Mouse (Mus musculus) brain, adult 2 months (tissue): ENCODE measurements at regions not wholly inside any gene's neighbourhood (a gene's known extent, or its start where the extent isn't known, plus 50 kb on each side); places are given as distances from the start of the nearest gene placed in this dataset.
A peak's percentile ranks its signal among the peaks of the same experiment; 100 is the strongest.

Experiments
- DNase-seq: peaks from one replicate; pipeline ENCODE4 v3.0.0; 2011; ENCODE audit warnings: low read depth, low spot score

- DNase-seq = peak; percentile 16
These were observed 1463.8 kb downstream of the Fstl5 start for GRCm38 (mm10) chr3:77537848-77538247.

GRCm38 (mm10) chr3:77577267-77577666, 1503.2 kb downstream of the Fstl5 start:
- DNase-seq = no peak

GRCm38 (mm10) chr3:77587218-77587617, 1513.1 kb downstream of the Fstl5 start:
- DNase-seq = no peak
